Mouse (Mus musculus) spleen, postnatal 14 days (tissue): Measurements from ENCODE around the gene Cask.

ENCODE experiments used
- DNase-seq, 2 experiments: peaks; one replicate each; pipeline ENCODE4 v3.0.0; 2021 to 2022; ENCODE audit warnings: low spot score in 2 of 2

Gene Cask

GRCm38 (mm10) chrX:13631599-13632283 is 219.4 kb downstream of the Cask start, which contains the start of gene Gpr34:
TSS of gene Gpr34 (plus strand) at chrX:13632089.
- no peak for DNase-seq

DNA sequence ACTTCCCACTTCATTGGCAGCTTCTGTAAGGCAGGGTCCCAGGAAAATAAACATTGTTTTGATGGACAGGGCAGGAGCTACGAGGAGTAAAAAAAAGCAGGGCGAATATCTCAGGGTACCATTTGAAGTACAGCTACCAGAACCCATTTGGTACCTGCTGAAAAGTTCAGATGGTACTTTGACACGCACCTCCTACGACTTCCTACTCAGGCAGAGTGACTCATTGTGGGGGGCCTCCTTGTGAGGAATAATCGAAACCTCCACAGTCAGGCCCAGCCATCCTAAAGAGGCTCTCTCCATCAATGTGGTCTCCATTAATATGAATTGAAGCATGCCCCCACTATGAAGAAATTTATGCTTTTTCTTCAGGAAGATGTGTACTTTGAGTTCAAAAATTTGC is 228.5 kb downstream of the Cask start:
- DNase-seq = no peak

- no peak for DNase-seq
Observed at GRCm38 (mm10) chrX:13621473-13621872, 229.7 kb downstream of the Cask start.

DNA sequence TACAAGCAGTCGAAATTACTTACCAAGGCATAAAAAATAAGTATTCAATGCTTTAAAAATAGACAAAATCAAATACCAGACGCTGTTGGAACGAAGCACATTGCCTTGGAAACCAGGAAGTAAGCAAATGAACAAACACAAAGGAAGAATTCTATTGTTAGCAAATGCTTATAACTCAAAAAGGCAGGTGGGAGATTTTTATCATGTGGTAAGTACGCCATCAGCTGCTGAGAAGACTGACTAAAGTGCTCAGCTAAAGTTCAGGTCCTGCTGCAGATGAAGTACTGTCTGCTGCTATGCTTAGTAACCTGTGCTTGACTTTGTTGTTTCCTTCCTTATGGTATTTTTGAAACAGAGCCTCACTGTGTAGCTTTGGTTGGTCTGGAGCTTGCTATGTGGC is 232.7 kb downstream of the Cask start:
- no peak for DNase-seq

- DNase-seq = no peak
Observed at GRCm38 (mm10) chrX:13617294-13617693, 233.9 kb downstream of the Cask start.

DNA sequence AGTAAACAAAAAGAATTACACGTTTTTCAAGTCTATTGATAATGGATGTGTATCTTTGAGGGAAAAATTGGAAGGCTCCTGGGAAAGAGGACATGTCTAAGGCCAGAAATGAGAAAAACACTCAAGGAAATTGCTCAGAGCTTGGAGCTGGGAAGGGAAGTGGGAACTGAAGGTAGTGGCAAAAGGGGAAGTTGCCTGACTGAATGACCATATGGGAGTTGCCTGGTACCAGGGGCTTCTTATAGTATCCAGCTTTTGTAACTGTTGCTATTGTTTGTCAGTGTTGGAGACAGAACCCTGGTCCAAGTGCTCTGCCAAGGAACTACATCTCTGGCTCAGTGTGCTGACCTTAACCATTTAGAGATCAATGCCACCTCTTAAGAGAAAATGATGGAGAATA is 234.4 kb downstream of the Cask start:
- no peak for DNase-seq

DNA sequence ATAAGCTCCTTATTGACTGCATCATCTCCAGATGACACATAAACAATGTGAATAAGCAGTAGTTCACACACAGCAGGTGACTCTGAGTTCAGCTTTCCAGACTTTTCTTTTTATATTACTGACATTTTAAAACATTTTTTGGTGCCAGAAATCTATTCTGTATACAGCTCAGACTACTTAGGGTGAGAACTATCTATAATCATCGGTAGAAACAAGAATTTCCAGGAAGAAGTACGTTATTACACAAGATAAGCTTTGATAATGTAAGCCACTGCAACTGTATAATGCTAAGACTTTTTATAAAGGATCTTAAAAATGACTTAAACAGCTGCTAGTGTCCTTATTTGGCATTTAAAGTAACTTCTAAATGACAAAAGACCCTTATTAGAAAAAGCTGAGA is 239.1 kb downstream of the Cask start:
- no peak for DNase-seq

DNA sequence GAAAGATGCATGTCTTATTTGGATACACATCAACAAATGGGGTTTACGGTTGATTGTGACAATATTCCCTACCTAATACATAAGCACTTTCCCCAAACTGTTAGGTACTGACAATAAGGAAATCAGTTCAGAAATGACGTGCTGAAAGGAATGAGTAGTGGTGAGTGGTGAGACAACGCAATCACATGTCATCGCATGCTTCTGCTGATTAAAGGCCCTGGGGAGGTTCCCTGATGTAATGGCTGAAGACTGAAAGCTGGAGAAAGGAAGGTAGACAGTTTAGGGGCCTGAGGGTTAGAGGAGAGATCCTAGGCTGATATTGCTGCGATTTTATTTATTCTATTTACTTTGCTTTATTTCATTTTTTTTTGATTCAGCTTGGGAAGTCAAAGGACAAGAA is 240.1 kb downstream of the Cask start:
- DNase-seq = no peak

- no peak for DNase-seq
Observed at GRCm38 (mm10) chrX:13607752-13608151, 243.4 kb downstream of the Cask start.

- DNase-seq = no peak
Observed at GRCm38 (mm10) chrX:13606741-13607140, 244.4 kb downstream of the Cask start.

DNA sequence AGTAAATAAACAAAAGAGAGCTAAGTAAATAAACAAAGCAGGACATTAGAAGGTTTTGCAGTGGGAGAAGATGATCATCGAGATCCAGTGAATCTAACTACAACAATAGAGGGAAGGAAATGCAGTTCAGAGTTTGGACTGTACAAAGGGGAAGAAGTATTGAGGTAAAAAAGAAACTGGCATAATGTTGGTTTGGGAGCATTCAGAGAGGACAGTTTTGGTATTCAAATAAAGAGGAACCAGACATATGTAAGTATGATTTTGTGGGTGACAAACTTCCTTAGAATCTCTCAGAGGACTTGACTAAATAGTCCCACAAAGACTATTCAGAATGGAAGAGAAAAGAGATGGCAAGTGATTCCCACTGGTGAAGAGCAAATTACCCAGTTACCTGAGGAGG is 251.2 kb downstream of the Cask start:
- no peak for DNase-seq

DNA sequence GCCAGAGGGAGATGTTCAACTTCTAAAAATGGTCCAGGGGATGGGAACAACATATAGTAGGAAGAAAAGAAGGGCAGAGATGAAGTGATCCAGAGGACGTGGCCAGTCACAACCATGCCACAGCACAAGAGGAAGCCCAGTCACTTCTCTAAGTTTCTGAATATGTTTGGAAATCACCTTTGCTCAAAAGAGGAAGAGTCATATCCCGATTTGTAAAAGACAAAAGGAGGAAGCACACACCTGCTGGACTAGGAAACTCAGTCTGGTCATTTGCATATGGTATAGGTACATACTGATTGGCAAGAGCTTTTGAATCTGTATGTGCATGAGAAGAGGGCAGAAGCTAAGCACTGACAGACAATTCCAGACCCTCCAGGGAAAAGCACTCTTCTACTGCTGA is 251.8 kb downstream of the Cask start:
- DNase-seq = no peak

GRCm38 (mm10) chrX:13577647-13578046 is 273.5 kb downstream of the Cask start:
- no peak for DNase-seq

GRCm38 (mm10) chrX:13576606-13577005 is 274.6 kb downstream of the Cask start:
- no peak for DNase-seq

GRCm38 (mm10) chrX:13574872-13575271 is 276.3 kb downstream of the Cask start:
- no peak for DNase-seq

GRCm38 (mm10) chrX:13574298-13574697 is 276.9 kb downstream of the Cask start:
- no peak for DNase-seq

DNA sequence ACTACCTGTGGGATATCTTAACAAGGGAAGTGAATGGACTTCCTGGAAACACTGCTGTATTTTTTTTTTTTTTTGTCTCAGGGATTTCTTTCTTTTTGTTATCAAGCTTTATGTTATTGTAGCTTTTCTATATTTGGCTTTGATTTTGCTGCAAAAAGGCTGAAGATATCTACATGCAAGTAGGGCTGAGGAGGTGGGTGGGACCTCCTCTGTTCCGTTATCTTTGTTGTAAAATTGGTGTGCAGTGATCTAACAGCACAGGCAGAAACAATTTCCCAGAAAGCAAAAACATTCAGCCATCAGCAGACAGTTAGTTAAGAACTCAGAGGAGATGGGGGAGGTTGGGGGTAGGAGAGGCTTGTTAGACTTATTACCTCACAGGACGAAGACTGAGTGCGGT is 296.7 kb downstream of the Cask start:
- no peak for DNase-seq

GRCm38 (mm10) chrX:13552288-13552687 is 298.9 kb downstream of the Cask start:
- no peak for DNase-seq

GRCm38 (mm10) chrX:13551566-13551965 is 299.6 kb downstream of the Cask start:
- DNase-seq = no peak

GRCm38 (mm10) chrX:13549100-13549499 is 302.1 kb downstream of the Cask start:
- DNase-seq = no peak

DNA sequence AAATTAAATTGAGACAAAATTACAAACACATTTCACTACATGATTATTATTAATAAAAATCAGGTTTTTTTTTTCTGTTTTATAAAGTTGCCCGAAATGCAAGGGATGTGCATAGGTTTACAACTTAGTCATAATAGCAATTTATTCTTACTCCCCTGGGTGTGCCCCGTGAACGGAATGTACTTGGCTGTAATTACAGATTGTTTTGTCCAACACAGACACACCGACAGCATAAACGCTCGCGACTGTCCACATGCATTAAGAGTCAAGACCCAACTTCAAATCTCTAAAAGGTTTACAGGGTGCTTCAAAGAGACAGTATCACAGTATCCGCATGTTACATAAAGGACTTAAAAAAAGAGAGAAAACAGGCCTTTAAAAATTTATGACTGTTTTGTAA is 329.9 kb downstream of the Cask start:
- no peak for DNase-seq

DNA sequence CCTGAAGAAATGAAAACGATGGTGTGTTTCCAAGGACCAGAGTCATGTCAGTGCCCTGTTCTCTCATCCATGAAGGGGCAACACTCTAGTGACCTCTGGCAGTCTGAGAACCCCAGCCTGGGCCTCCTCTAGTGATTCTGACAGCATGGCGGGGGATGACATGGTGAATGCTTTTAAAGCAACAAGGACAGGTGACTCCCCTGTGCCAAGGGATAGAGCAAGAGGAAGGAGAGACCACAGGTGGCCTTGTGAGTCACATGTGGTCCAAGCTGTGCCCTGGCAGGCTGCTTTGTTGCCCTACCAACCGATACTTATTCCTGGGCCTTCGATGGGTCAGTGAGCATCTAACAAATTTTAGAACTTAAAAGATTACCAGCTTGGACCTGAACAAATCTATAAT is 330.6 kb downstream of the Cask start:
- DNase-seq = no peak

- no peak for DNase-seq
Observed at GRCm38 (mm10) chrX:13519408-13519783, 331.8 kb downstream of the Cask start.

DNA sequence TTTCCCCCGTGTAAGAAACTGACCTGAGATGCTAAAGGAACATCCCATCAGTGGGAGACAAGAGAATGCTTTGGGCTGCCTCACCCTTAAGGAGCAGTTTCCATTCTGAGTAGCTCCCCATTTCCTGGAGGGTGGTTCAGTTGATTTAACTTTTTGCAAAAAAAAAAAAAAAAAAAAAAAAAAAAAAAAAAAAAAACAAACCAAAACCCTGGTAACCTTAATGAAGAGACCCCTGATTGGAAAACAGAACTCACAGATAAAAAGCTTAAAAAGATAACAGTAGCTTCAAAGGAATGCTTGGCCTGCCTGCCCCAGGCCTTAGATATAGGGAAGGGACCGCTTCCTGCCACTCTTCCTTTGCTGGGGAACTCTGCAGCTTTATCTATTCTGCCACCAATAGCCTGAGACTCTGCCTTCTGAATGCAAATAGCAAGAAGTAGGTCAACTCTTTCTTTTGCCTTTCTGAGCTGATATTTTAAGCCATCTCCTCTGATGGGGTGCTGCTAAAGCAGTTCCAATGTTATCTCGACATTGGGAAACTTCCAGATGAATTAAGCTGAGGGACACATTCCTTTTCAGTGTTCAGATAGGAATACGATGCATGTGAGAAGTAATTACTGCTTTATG is 332.3 kb downstream of the Cask start:
- no peak for DNase-seq
